Mouse (Mus musculus) ES-E14 (cell line): ENCODE measurements around the gene Birc2.

Experiments
- CHD2 ChIP-seq: IDR thresholded peaks from 2 replicates; pipeline ENCODE4 v1.6.1; 2014; ENCODE audit warnings: mild to moderate bottlenecking, low read depth, low read length, inconsistent platforms
- HCFC1 ChIP-seq: IDR thresholded peaks from 2 replicates; pipeline ENCODE4 v1.6.1; 2012; ENCODE audit warnings: low read length, inconsistent platforms, borderline replicate concordance; ENCODE audit not compliant: insufficient read depth
- MAFK ChIP-seq: IDR thresholded peaks from 2 replicates; pipeline ENCODE4 v1.6.1; 2014; ENCODE audit warnings: mild to moderate bottlenecking, low read depth, low read length, inconsistent platforms; ENCODE audit not compliant: insufficient read depth
- ZC3H11A ChIP-seq: IDR thresholded peaks from 2 replicates; pipeline ENCODE4 v1.6.1; 2012; ENCODE audit warnings: low read depth, mild to moderate bottlenecking, inconsistent platforms, low read length, borderline replicate concordance
- ZNF384 ChIP-seq: IDR thresholded peaks from 2 replicates; pipeline ENCODE4 v1.6.1; 2012; ENCODE audit warnings: low read depth, low read length, inconsistent platforms

DNA sequence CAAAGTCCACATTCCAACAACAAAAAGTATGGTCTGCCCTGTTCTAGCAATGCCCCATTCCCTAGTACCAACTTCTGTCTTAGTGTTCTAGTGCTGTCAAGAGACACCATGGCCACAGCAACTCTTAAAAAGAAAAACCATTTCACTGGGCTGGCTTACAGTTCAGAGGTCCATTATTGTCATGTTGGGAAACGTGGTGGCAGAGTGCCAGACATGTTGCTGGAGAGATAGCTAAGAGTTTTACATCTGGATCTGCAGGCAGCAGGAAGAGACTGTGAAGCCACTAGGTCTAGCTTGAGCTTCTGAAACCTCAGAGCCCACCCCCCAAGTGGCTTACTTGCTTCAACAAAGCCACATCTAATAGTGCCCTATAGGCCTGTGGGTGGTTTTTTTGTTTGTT is 59.2 kb downstream of the Birc2 start:
- no peak for TF ChIP-seq ZNF384
- no peak for TF ChIP-seq MAFK
- no peak for TF ChIP-seq HCFC1
- TF ChIP-seq CHD2 = no peak
- TF ChIP-seq ZC3H11A = no peak
